Mouse (Mus musculus): Measurements from ENCODE around the gene Glipr1.

DNA sequence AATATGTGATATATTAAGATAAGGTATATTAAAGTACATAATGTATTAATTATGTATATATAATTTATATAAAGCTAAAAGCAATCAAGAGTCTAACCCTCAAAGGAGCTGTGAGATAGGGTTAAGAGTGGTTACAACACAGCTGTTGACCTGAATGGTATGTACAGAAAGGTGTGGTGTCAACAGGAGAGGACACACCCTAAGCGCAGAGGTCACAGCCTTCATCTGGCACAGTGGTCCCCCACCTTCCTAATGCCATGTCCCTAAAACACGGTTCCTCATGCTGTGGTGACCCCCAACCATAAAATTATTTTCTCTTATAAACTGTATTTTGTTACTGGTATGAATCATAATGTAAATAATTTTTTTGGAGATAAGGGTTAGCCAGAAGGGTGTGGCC is 1.1 kb downstream of the Glipr1 start:
- TF ChIP-seq CTCF (IDR thresholded peaks at IDR 0.05; ENCODE audit: insufficient read depth, low read length) (no peak), POLR2A (IDR thresholded peaks at IDR 0.05; ENCODE audit: borderline replicate concordance, extremely low read depth, low read depth, low read length) (no peak)
